Mouse (Mus musculus) midbrain, embryonic 14.5 days (tissue): ENCODE measurements at regions not wholly inside any gene's neighbourhood (a gene's known extent, or its start where the extent isn't known, plus 50 kb on each side); places are given as distances from the start of the nearest gene placed in this dataset.

Experiments used
- ATAC-seq: fragments of 200-750 bp; cut with Nextera tagmentation; 2 replicates; pipeline ENCODE4 v1.8.0; 2017; ENCODE audit warnings: moderate number of reproducible peaks, moderate library complexity; ENCODE audit not compliant: low FRiP score, low TSS enrichment
- DNase-seq: peaks from one replicate; pipeline ENCODE4 v3.0.0-alpha.2; 2015
- H3K27ac ChIP-seq: fragments of 300-500 bp; sonication (generic); replicated peaks from 2 replicates; pipeline ENCODE4 v1.5.1; 2014; ENCODE audit warnings: mild to moderate bottlenecking, low read depth, low read length, moderate library complexity
- H3K27me3 ChIP-seq: fragments of 300-500 bp; sonication (generic); 2 replicates; pipeline ENCODE4 v1.6.1; 2014; ENCODE audit warnings: low read length, control low read depth, mixed read lengths; ENCODE audit not compliant: control insufficient read depth, insufficient read depth
- H3K36me3 ChIP-seq: fragments of 300-500 bp; sonication (generic); 2 replicates; pipeline ENCODE4 v1.6.1; 2014; ENCODE audit warnings: low read length, control low read depth; ENCODE audit not compliant: control insufficient read depth, insufficient read depth
- H3K4me1 ChIP-seq: fragments of 300-500 bp; sonication (generic); 2 replicates; pipeline ENCODE4 v1.6.1; 2014; ENCODE audit warnings: mild to moderate bottlenecking, antibody characterized with exemption, low read length, control low read depth; ENCODE audit not compliant: control insufficient read depth, insufficient read depth
- H3K4me2 ChIP-seq: fragments of 300-500 bp; sonication (generic); 2 replicates; pipeline ENCODE4 v1.6.1; 2014; ENCODE audit warnings: mild to moderate bottlenecking, low read length, moderate library complexity
- H3K4me3 ChIP-seq: fragments of 300-500 bp; sonication (generic); replicated peaks from 2 replicates; pipeline ENCODE4 v1.5.1; 2014; ENCODE audit warnings: low read depth, low read length
- H3K9ac ChIP-seq: fragments of 300-500 bp; sonication (generic); replicated peaks from 2 replicates; pipeline ENCODE4 v1.6.1; 2014; ENCODE audit warnings: mild to moderate bottlenecking, low read length, moderate library complexity
- H3K9me3 ChIP-seq: fragments of 300-500 bp; sonication (generic); 2 replicates; pipeline ENCODE4 v1.6.1; 2016; ENCODE audit warnings: low read length, control low read depth, mixed read lengths; ENCODE audit not compliant: control insufficient read depth
- WGBS: fragments of 180-500 bp; shearing (Covaris S2); extraction: QIAGEN DNeasy Blood & Tissue Kit; methylation state at CpG from one replicate; pipeline ENCODE4 v1.1.7; 2014; 5-methylcytosine and 5-hydroxymethylcytosine counted together

DNA sequence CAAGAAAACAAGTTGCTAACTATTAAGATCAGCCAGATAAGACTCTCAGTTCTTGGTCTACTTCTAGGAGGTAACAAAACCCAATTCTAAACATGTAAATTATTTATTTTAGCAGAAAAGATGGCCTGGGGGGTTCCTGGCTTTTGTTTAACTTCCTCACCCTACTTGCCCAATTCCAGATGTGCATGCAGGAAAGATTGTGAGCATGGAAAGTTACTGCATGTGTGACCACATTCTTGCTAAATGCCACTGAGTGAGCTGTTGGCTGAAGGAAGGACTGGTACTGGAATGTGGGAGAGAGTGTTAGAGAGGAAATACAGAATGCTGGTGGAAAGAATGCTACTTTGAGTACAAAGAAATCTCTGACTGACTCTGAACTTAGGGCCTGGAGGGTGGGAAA is 72.1 kb upstream of the Vgll3 start:
- DNase-seq: no peak
- H3K4me3 ChIP-seq: no peak overlapping the region
- no peak for ATAC-seq
- H3K27ac ChIP-seq: no peak overlapping the region
- no peaks in the 10 kb centered on the region for H3K36me3 ChIP-seq
- H3K9ac ChIP-seq: no peak overlapping the region
- no peaks in the 10 kb centered on the region for H3K27me3 ChIP-seq
- no peak overlapping the region for H3K4me2 ChIP-seq
- H3K4me1 ChIP-seq: no peaks in the 10 kb centered on the region
- H3K9me3 ChIP-seq: no peaks in the 10 kb centered on the region

DNA sequence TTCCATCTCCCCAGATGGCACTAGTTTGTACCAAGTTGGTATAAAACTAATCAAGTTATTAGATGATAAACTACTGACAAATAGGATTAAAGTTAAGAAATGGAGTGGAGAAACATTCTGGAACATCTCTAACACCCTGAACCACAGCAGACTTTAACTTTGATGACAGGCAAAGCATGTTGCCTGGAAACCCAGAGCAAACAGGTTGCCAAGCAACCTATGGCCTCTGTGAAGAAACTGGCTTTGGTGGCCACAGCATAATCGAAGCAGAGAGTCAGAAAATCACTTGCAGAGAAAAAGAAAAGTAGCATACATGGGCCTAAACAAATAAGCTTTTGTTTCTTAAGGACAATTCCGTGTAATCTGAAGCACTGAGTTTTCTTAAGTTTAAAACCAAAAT is 59.4 kb upstream of the Vgll3 start:
- WGBS: 19% methylated on average over 2 of the region's 2 CpGs
- Histone ChIP-seq H3K4me3 (no peak overlapping the region), H3K9ac (no peak overlapping the region), H3K4me1 (no peaks in the 10 kb centered on the region), H3K9me3 (no peaks in the 10 kb centered on the region), H3K4me2 (no peak overlapping the region), H3K27ac (no peak overlapping the region), H3K36me3 (no peaks in the 10 kb centered on the region), H3K27me3 (no peaks in the 10 kb centered on the region)
- DNase-seq (peak; percentile 24), ATAC-seq (no peak)
